Mouse (Mus musculus): ENCODE results near the gene Arih1.

- TF ChIP-seq USF1 (IDR thresholded peaks at IDR 0.05; ENCODE audit: low read depth) (no peak), POLR2A (IDR thresholded peaks at IDR 0.05; ENCODE audit: insufficient read length, low read depth) (peak; percentile 27), REST (IDR thresholded peaks at IDR 0.05; ENCODE audit: insufficient read depth, insufficient read length) (no peak), CEBPB (IDR thresholded peaks at IDR 0.05; ENCODE audit: insufficient read depth, poor library complexity, severe bottlenecking) (peak; percentile 89), MYOD1 (IDR thresholded peaks at IDR 0.05; ENCODE audit: control insufficient read depth in 1 of 3, insufficient read length in 2 of 3, low read depth in 2 of 3) (peak; percentile 75 to 93 (median 92)), MAX (IDR thresholded peaks at IDR 0.05; ENCODE audit: low read depth) (no peak), TCF3 (IDR thresholded peaks at IDR 0.05; ENCODE audit: insufficient read length, low read depth) (peak; percentile 55), E2F4 (IDR thresholded peaks at IDR 0.05; ENCODE audit: insufficient read depth) (no peak)
Observed at GRCm38 (mm10) chr9:59533889-59534288, 47.5 kb upstream of the Arih1 start.

All from myocyte (in vitro differentiated cells).